Mouse (Mus musculus): ENCODE measurements around the gene Nfat5.

Gene Nfat5

GRCm38 (mm10) chr8:107397665-107398064, 104.4 kb downstream of the Nfat5 start:
- DNase-seq (ENCODE audit: low read depth, low spot score) = no peak

- no peak for DNase-seq (ENCODE audit: low read depth, low spot score)
Observed at GRCm38 (mm10) chr8:107399495-107399894, 106.2 kb downstream of the Nfat5 start.

- no peak for DNase-seq (ENCODE audit: low read depth, low spot score)
Observed at GRCm38 (mm10) chr8:107401866-107402265, 108.6 kb downstream of the Nfat5 start.

GRCm38 (mm10) chr8:107403038-107403781, 109.9 kb downstream of the Nfat5 start, which contains the start of gene Nqo1:
Nqo1 (minus strand) TSS chr8:107403206.
- DNase-seq (ENCODE audit: low read depth, low spot score) = peak; percentile 53

- no peak for DNase-seq (ENCODE audit: low read depth, low spot score)
Observed at GRCm38 (mm10) chr8:107404057-107404456, 110.8 kb downstream of the Nfat5 start.

- no peak for DNase-seq (ENCODE audit: low read depth, low spot score)
Observed at GRCm38 (mm10) chr8:107405935-107406334, 112.7 kb downstream of the Nfat5 start.

- DNase-seq (ENCODE audit: low read depth, low spot score) = peak; percentile 36
Observed at GRCm38 (mm10) chr8:107411391-107411790, 118.1 kb downstream of the Nfat5 start.

GRCm38 (mm10) chr8:107412552-107412951, 119.3 kb downstream of the Nfat5 start:
- DNase-seq (ENCODE audit: low read depth, low spot score) = no peak

- no peak for DNase-seq (ENCODE audit: low read depth, low spot score)
Observed at GRCm38 (mm10) chr8:107413881-107414280, 120.6 kb downstream of the Nfat5 start.

GRCm38 (mm10) chr8:107417001-107417400, 123.7 kb downstream of the Nfat5 start:
- no peak for DNase-seq (ENCODE audit: low read depth, low spot score)

GRCm38 (mm10) chr8:107424176-107424575, 130.9 kb downstream of the Nfat5 start:
- DNase-seq (ENCODE audit: low read depth, low spot score) = no peak

- peak; percentile 98 for DNase-seq (ENCODE audit: low read depth, low spot score)
Observed at GRCm38 (mm10) chr8:107424597-107425229, 131.4 kb downstream of the Nfat5 start, which contains the start of gene Nob1. Nob1 (minus strand) TSS chr8:107425051.

GRCm38 (mm10) chr8:107425230-107425597, 131.9 kb downstream of the Nfat5 start:
- DNase-seq (ENCODE audit: low read depth, low spot score) = no peak
